Mouse (Mus musculus) neutrophil, adult 5-6 weeks (primary cell): ENCODE data around the gene Myd88. TPM values are rescaled to one million over a fixed set of nuclear protein-coding genes. Genes with fewer than 3 reads are reported as not detected.

Experiments
- ATAC-seq: fragments of 151-379, 151-347 bp; 2 replicates; pipeline ENCODE4 v1.8.0; 2017; ENCODE audit warnings: mild to moderate bottlenecking, moderate TSS enrichment; ENCODE audit not compliant: insufficient number of reproducible peaks, poor library complexity, low FRiP score, severe bottlenecking; ENCODE audit errors: extremely low read depth
- total RNA-seq: library from RNA; stranded (forward); fragments of 200-1000 nt; gene quantifications from 2 replicates; pipeline ENCODE4 v1.2.3, GENCODE M21; 2017

The Myd88 gene
- total RNA-seq, 1 experiment from 2014 or later = 150 TPM

GRCm38 (mm10) chr9:119350531-119350930 lies 9.3 kb upstream of the Myd88 start:
- ATAC-seq = no peak

- ATAC-seq = no peak
Measured at GRCm38 (mm10) chr9:119346376-119346775, 5.2 kb upstream of the Myd88 start.

- no peak for ATAC-seq
Measured at GRCm38 (mm10) chr9:119342728-119343127, 1.5 kb upstream of the Myd88 start.

- ATAC-seq = no peak
Measured at GRCm38 (mm10) chr9:119340212-119340580, 1.0 kb downstream of the Myd88 start.

- ATAC-seq = peak; percentile 53
Measured at GRCm38 (mm10) chr9:119339558-119340211, 1.5 kb downstream of the Myd88 start, which contains the start of gene Acaa1a. Acaa1a (plus strand) TSS chr9:119339676.

- no peak for ATAC-seq
Measured at GRCm38 (mm10) chr9:119339106-119339505, 2.1 kb downstream of the Myd88 start.

- ATAC-seq = no peak
Measured at GRCm38 (mm10) chr9:119338350-119338749, 2.9 kb downstream of the Myd88 start.

- ATAC-seq = no peak
Measured at GRCm38 (mm10) chr9:119337842-119338241, 3.4 kb downstream of the Myd88 start.

- no peak for ATAC-seq
Measured at GRCm38 (mm10) chr9:119335571-119335970, 5.6 kb downstream of the Myd88 start.

GRCm38 (mm10) chr9:119334834-119335233 lies 6.4 kb downstream of the Myd88 start:
- no peak for ATAC-seq

GRCm38 (mm10) chr9:119334324-119334723 lies 6.9 kb downstream of the Myd88 start:
- peak; percentile 77 for ATAC-seq

GRCm38 (mm10) chr9:119330186-119330963 lies 10.8 kb downstream of the Myd88 start:
- no peak for ATAC-seq

GRCm38 (mm10) chr9:119328488-119328887 lies 12.7 kb downstream of the Myd88 start:
- no peak for ATAC-seq

- ATAC-seq = no peak
Measured at GRCm38 (mm10) chr9:119324130-119324529, 17.1 kb downstream of the Myd88 start.

GRCm38 (mm10) chr9:119323260-119323645 lies 18.0 kb downstream of the Myd88 start:
- ATAC-seq = no peak

- ATAC-seq = peak; percentile 94
Measured at GRCm38 (mm10) chr9:119322289-119323259, 18.6 kb downstream of the Myd88 start, which contains the start of gene Oxsr1. Oxsr1 (minus strand) TSS chr9:119322427.

GRCm38 (mm10) chr9:119321392-119322229 lies 19.6 kb downstream of the Myd88 start:
- ATAC-seq = no peak

- no peak for ATAC-seq
Measured at GRCm38 (mm10) chr9:119320946-119321345, 20.3 kb downstream of the Myd88 start.
